Mouse (Mus musculus): ENCODE results near the gene Gm9887.
"Not testable (repeated sequence)": the region's sequence is repeated elsewhere in the genome, so short reads cannot be mapped to it uniquely, and the experiment has no call there.

Gene Gm9887

DNA sequence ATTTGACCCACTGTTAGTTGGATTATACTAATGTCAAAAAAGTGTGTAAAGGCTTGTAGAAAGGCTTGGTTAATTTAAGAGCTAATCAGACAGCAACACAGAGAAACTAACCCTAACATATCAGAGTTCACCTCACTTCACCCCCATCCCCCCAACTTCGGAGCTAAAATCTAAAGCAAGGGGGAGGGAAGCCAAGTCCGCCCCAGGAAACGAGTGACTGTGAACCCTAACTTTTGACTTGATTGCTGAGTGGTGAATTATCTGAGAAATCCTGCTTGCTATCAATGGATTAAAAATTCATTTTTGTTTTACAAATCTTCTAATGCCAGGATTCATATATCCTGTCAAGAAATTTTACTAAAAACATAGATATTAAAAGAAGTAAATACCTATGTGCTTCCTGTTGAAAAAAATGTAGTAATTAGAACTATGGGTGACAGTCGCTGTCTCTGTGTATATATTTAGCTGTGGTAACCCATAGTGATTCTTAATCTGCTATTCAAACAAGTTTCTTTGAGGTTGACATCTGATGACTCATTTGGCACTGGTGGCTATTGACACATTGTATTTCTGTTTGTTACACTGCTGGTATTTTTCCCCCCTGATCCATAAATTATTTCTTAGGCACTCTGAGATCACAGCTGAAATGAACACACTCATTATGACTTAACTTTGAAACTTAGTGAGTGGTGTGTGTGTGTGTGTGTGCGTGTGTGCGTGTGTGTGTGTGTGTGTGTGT lies 13.5 kb upstream of the Gm9887 start:
- no peak for DNase-seq

DNA sequence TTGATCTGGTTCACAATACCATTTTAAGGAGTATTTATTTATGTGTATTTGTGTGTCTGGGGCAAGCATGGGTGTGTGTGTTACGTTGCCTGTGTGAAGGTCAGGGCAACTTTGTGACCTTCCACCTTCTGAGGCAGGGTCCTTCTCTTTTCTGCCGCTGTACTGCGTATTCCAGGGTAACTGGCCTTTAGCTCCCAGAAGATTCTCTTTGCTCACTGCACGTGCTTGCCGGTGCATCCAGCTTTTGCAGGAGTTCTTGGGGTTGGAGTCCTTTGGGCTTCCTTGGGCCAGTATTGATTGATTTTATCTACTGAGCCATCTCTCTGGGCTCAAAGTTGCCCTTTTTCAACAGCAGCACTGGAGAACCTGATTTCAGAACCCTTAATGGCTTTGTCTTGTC lies 12.3 kb upstream of the Gm9887 start:
- DNase-seq: no peak

DNA sequence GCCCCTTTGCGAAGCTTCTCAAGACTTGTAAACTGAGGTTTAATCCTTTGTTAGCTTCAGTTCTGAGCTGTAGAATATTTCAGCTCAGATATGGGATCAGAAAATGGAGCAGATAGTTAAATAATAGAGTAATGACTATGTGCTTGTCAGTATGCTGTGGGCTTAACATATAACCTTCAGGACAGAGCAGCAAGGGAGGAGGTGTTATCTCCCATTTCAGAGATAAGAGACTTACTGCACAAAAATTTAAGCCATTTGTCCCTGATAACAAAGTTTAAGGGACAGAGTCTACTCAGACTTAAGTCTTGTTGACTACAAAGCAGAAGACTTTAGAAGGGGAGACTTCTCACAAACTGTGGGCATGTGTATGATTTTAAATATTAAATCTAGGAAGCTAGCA lies 10.6 kb upstream of the Gm9887 start:
- no peak for DNase-seq

DNA sequence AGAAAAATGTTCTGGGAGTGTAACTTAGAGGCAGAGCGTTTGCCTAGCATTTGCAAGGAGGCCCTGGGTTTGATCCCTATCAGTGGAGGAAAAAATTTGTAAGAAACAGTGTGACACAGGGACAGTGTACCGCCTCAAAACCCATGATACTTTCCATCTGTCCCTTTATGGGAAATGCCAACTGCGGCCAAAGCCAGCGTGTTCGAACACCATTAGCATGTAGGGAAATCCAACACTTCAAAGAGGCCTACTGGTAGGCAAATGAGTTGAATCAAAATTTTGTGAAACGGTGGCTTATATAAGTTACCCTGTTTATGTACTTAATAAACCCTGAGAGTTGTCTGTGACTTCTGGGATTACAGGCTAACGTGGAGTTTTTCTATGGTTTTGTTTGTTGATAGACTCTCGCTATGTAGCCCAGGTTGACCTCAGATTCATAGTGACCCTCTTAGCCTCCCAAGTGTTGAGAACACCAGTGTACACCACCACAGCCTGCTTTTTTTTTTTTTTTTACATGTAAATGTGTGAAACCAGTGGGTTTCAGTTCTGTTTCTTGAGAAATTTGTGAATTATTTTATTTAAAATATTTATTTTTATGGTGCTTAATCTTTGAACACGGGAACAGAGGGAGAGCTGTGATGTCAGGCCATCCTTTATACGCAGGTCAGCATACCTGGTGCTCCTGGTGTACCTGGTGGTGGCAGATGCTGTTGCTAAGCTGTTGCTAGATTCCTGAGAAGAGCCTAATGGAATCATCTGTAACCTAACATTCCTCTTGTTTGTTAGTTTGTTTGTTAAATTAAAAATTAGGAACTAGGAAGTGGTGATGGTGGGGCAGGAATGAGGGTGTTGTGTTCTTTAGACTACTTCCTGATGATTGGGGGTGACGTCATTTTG lies 6.5 kb upstream of the Gm9887 start:
- DNase-seq: no peak

DNA sequence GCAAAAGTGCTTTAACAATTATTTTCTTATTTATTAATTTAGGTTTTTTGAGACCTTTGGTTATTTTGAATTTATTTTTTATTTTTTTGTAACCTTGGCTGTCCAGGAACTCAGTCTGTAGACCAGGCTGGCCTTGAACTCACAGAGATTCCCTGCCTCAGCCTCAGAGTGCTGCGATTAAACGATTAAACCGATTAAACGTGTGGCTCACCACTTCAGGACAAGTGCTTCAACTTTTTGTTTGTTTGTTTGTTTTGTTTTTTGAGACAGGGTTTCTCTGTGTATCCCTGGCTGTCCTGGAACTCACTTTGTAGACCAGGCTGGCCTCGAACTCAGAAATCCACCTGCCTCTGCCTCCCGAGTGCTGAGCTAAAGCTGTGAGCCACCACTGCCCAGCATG lies 5.4 kb upstream of the Gm9887 start:
- DNase-seq: not testable (repeated sequence)

DNA sequence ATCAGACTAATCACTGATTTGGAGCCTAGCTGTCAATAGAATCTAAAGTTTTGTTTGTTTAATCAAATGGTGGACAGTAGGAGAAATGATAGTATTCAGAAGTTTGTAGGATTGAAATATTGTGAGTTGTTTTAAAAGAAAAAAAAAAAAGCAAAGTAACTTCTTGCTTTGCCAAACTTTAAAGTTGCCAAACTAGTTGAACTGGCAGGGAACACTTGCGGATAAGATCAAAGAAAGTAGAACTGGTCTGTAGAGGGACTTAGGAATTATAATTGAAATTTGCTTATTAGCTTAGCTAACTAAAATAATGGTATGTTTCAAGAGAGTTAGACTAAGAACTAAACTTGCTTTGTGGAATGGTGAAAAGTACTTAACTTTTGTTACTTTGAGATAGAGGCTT lies 4.9 kb upstream of the Gm9887 start:
- no peak for DNase-seq

DNA sequence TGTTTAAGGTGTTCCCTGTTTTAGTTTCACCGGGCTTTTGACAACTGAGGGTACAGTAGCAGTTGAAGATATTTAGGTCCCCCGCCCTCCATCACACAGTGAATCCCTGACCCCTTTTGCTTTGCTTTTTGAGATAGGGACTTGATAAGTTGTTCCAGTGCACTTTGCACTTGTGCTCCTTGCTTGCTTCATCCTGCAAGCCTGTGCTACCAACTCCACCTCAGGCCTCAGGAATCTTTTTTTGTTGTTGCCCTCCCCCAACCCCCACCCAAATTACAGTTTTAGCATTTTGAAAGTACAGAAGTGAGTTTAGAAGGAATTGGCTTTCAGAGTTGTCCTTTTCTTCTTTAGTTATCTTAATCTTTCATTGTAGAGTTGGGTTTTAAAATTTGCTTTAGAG lies 3.9 kb upstream of the Gm9887 start:
- no peak for DNase-seq

DNA sequence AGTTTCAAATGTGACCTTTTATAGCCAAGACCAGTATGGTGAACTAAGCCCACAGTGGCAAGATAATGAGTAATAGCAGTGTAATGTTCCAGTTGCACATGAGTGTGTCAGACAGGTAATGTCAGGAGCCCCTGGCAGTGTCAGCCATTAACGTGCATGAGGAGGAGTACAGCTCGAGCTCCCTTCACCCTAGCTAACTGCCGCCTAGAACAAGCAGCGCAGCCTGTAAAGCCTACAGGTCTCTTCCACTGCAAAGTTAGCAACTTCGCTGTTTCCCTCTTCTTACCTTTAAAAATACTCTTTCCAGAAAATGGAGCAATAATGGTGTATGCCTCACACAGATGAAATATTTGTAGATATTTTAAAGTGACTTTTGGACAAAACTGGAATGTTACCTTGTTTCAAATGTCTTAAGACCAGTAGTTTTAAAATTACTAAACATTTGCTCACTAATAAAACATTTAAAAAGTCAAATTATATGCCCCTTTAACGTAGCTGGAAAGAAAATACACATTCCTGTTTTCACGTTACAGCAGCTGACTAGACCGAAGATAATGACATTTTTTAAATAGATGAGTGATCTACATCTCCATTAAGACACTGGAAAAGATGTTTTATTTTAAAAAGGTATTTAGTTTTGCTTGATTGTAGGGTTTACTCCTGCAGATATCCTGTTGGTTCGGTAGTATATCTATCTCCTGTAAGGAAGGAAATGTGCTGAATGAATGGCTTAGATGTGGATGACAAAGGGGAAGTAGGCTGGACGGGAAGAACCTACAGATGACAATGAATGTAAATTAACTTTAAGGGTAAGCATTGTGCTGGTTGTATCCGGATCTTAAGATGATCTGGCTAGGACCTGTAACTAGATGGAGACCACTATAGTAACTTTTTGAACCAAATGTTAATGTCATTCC lies 1.9 kb upstream of the Gm9887 start:
- DNase-seq: no peak

DNA sequence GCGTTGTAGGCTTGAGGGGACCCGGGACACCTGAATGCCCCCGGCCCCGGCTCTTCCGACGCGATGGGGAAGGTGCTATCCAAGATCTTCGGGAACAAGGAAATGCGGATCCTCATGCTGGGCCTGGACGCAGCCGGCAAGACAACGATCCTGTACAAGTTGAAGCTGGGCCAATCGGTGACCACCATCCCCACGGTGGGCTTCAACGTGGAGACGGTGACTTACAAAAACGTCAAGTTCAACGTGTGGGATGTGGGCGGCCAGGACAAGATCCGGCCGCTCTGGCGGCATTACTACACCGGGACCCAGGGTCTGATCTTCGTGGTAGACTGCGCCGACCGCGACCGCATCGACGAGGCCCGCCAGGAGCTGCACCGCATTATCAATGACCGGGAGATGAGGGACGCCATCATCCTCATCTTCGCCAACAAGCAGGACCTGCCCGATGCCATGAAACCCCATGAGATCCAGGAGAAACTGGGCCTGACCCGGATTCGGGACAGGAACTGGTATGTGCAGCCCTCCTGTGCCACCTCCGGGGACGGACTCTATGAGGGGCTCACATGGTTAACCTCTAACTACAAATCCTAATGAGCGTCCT lies 573 bp upstream of the Gm9887 start:
- DNase-seq: peak; percentile 22

DNA sequence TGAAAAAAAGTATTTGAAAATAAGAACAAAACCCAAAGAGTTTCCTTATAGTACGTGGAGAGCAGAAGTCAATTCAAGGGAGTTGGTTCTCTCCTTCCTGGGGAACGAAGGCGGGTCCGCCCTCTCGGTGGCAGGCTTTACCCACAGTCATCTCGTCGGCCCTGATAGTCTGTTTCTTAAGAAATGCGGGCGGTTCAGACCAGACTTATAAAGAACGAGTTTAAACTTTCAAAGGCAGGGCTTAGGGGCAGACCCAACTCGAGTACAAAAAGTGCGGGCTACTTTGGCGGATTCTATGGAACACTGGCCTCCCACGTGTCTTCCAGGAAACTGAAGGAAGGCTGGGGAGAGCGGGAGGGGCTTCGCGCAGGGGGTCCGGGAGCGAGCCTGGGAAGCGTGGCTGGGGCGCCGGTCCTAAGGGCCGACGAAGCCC lies 821 bp downstream of the Gm9887 start:
- DNase-seq: no peak

DNA sequence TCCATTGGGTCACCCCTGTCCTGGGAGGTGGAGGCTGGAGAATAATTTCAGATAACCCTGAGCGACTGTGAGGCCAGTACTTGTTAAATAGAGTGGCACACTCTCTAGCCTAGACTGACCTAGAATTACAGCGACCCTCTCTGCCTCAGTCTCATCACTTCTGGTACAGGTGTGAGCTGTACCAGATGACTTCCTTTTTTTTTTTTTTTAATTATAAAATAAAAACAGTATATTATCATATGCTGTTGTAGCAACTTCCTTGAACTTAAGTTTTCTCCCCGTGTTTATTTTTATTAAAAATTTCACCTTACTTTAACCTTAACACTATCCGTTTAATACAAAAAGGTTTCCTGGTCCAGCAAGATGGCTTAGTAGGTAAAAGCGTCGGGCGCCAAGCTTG lies 1.3 kb downstream of the Gm9887 start:
- no peak for DNase-seq

DNA sequence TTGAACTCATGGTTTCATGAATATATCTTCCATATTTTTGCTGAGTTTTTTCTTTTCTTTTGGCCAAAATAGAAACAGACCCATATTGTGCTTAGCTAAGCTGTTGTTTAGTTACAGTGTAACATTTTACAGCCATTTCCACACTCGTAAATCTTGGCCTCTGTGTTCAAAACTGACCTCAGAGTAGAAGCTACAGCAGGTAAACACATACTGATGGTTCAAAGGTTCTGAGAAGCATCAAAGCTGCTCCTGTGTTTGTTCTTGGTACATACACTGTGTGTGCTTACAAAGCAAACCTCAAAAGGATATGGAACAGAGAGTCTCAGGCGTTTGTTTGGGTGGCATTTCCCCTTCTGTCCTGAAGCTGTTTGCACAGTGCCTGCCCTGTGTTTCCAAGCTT lies 4.7 kb downstream of the Gm9887 start:
- DNase-seq: no peak

DNA sequence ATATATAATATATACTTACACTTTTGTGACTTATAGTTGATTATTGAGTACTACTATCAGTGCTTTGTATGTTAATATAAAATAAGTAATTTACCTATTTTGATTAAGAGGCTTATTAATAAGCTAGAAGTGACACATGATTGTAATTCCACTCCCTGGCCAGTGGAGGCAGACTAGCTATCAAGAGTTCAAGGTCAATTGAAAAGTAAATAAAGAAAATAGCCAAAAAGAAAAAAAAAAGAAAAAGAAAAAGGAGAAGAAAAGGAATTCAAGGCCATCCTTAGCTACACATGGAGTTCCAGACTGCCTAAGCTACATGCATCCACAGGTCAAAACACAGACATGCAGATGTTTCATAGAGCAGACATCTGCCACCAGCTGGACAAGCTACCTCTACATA lies 5.8 kb downstream of the Gm9887 start:
- DNase-seq: no peak

DNA sequence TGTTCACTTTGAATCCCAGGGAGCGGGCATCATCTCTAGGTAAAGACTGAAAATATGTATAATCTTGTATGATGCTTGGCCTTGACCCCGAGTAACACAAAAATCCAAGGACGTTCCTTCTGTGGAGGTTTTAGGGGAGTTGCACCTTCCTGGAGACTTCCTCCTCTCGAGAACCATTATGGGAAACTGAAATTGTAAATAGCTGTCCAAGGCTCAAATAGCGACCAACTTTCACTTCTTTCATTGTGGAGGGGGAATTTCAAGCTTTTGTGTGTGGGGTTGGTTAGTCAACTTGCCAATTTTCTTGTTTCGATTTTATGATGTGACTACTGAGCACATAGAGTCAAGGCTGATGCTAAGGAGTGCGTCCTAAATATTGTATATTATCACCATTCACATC lies 6.5 kb downstream of the Gm9887 start:
- no peak for DNase-seq

DNA sequence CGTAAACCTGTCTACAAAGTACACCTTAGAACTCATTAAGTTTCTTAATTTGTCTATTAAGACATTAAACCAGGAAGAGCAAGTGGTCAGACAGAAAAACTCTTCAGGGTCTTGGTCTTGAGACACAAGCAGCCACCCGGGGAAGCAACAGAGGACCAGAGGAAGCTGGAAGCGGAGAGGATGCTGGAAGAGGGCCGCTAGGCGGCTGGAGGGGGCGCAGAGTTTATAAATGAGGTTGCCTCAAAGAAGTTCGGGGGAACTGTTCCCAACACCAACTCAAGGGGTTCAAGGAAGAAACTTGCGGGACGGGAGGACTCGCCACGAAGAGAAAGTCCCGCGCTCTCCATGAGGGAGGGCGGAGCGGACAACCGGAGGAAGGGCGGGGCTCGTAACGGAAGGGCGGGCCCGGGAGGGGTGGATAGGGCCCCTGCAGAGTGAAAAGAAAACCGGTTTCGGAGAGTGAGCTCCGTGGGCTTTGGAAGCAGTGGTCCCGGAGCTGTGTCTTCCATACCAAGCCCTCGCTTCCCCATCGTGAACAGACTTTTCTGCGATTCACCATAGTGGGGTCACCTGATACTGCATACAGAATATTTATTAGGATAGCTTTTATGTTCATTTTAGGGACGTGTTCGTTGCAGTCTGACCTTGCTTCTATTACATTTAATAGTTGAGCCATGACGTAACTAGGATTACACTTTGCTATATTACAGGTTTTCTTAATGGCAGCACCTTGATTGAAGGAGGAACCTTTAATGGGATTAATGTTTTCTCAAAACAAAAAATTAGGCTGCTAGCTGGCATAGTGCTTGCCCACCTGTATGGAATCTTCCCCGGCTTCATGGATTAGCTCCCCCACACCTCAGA lies 8.1 kb downstream of the Gm9887 start:
- DNase-seq: peak; percentile 90

DNA sequence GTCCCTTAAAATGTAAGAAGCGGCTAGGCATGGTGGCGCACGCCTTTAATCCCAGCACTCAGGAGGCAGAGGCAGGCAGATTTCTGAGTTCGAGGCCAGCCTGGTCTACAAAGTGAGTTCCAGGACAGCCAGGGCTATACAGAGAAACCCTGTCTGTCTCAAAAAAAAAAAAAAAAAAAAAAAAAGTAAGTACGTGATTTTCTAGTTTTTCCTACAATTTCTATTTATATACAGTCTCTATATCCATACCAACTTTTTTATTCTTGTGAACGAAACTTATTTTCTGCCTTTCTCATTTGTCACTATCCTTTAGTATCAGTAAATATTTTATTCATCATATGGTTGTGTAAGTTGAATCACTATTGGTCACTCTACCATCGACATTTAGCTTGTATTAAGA lies 9.1 kb downstream of the Gm9887 start:
- not testable (repeated sequence) for DNase-seq

DNA sequence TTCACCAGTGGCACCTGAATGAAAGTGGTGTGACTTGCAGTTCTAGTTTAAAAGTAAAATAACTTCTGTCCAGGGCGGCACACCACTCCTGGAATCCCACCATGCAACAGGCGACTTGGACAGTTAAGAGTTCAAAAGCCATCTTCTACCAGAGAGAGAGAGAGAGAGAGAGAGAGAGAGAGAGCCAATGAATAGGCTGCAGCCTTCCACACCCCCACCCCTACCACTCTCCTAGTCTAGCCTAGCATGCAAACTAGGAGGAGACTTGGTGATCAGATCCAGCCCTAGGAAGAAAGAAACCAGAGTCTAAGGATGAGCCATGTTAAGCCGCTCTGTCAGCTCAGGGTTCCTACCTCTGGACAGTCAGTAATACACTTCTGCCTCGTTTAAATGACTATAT lies 9.9 kb downstream of the Gm9887 start:
- DNase-seq: no peak

DNA sequence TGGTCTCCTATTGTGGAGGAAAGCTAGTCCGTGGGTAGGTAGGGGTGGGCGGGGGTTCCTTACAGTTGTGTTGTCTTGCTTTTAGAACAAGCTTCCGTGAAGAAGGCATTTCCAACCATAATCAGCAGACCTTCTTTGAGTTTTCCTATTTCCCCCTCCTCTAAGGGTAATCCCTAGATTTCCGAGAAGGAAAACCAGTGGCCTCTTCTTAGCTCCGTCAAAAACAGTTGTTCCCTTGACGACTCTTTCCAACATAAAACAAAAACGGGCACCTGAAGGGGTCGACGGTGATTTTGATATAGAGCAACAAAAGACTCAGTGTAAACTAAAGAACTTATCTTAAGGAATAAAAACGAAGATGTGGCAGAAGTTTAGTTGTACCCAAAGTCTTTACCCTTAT lies 10.3 kb downstream of the Gm9887 start:
- no peak for DNase-seq

DNA sequence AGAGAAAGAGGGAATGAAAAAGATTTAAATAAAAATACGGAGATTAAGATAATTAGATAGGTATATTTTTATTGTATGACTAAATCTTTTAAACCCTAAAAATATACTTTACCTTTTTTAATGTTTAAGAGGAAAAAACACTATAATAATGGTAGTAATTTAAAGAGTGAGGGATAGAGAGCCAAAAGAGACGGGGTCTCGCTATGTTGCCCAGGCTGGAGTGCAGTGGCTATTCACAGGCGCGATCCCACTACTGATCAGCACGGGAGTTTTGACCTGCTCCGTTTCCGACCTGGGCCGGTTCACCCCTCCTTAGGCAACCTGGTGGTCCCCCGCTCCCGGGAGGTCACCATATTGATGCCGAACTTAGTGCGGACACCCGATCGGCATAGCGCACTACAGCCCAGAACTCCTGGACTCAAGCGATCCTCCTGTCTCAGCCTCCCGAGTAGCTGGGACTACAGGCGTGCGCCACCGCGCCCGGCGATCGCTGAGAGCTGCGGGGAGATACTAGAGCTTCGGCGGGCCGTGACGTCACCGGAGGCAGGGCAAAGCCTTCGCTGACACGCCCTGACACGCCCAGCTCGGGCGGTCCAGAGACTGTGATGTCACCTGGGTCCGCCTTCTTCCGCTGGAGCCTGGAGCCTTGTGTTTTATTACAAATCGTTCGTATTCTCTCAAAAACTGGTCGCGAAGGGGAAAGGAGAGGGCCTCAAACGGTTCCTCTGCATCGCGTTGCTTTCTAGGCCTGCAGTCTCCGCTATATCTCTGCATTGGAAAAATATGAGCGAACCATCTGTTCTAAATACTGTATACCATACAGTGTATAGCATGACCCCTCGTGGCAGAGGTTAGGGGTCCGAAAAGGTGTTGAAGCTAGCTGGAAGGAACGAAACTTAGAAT lies 11.0 kb downstream of the Gm9887 start:
- DNase-seq: peak; percentile 98

DNA sequence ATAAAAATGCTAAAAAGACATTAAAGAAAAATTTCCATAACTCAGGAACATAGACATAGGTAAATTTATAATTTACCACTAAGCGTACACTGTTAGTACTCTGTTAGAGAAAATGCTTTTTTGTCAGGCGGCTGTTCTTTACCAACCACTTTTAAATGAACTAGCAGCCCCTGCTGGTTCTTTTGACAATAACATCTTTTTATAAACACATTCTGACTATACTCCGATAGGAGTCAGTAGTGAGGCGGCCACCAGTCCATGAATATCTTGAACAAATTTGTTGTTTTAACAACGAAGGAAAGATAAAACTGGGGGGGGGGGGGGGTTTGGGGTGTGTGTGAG lies 11.6 kb downstream of the Gm9887 start:
- peak; percentile 77 for DNase-seq

DNA sequence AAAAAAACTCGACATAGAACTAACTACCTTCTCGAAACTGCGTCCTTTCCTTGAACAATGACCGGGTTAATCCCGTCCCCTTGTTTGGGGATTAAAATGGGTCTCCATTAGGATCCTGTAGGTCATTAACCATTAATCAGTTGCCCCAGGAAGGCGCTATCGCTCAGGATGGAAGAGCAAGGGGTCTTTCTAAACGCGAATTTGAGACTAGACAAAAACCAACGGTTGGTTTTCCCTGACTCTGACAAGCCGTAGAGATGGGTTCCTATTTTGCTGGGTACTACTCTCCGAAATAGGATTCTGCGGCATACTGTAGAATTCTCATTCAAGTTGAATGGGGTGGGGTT lies 15.0 kb downstream of the Gm9887 start:
- no peak for DNase-seq

All from lung, postnatal 10 days (tissue).